Mouse (Mus musculus) activated CD4-positive, CD25-positive, alpha-beta regulatory T cell, adult 4 months (primary cell): ENCODE measurements around the gene Mslnl. TPM values are rescaled to one million over a fixed set of nuclear protein-coding genes. Genes with fewer than 3 reads are reported as not detected.
A peak's percentile ranks its signal among the peaks of the same experiment; 100 is the strongest.
"Not testable (repeated sequence)": the region's sequence is repeated elsewhere in the genome, so short reads cannot be mapped to it uniquely, and the experiment has no call there.

Experiments used
- ATAC-seq: one replicate; pipeline ENCODE4 v1.8.0; 2017
- polyA plus RNA-seq, 2 experiments: library from polyadenylated mRNA; unstranded; fragments of 100-300 nt; shearing (Covaris generic); gene quantifications; one replicate each; pipeline ENCODE4 v1.2.1; 2017

Mslnl gene
- polyA plus RNA-seq, result under 1 TPM in 1 of 2 experiments, not detected in 1; 0.18 TPM

DNA sequence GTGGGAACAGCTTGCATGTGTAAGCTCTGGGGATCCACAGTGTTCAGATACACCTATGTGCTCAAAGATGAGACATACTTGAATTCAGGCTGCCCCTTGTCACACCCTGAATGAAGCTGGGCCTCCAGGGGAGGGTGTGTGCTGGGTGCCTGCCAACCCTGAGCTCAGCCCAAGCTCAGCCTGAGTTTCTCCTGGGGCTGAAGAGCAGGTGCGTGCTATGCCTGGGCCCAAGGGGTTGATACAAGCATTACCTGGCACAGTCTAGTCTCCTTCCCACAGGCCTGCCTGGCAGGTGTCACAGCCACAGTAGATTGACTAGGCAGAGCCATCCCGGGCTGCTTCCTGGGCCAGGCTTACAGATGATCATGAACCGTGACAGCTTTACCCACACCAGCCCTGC, at the start of gene Mslnl:
Gene Mslnl (plus strand): TSS at position 298 of the 400 bp plus-strand sequence.
- ATAC-seq, result no peak

DNA sequence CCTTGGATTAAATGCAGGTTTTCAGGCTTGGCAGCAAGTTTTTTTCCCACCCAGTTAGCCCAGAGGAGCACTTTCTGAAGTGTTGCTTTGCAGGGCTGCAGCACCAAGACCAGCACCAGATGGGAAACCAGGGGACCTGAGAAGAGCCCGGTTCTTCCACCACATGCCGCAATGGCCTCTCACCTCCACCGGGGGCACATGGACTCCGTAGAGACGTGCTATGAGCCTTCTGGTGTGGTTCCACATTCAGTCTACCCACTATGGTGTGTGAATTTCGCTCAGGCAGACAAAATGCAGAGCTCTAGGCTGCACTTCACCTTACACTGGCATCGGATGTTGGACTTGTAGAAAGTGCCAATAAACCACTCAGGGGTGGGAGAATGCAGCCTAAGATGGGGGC, 49.5 kb upstream of the Mslnl start:
- no peak for ATAC-seq

DNA sequence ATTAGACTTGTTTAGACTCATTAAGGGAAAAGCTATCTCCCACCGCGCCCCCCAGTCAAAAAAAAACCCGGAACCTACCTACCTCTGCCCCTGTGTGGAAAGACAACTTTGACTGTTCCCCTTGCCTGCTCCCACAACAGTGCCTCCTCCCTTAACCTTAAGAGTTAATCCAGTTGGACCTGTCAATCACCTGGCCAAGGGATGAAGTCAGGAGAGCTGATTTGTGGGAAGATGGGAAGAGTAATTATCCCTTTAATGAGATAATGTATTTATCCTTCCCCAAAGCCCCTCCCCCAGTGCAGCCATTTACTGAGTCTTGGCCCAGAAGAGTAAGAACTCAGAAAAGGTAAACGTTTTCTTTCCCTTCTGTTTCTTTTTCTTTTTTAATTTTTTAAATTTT, 46.9 kb upstream of the Mslnl start:
- ATAC-seq, result no peak

DNA sequence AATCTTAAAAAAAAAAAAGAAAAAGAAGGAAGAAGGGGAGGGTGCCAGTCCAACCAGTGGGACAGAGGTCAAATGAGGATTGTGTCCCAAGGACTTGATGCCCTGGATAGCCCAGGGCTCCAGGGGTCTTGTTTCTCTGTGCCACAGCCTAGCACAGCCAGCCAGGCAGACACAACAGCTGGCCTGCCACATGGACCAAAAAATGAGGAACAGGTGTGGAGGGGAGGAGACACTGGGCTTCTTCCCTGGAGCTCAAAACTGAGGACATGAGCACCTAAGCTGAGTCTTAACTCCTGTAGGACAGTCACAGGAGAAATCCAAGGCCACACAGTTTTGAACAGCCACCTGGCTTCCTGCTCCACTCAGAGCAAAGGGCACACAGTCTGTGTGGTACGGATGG, 39.6 kb upstream of the Mslnl start:
- no peak for ATAC-seq

DNA sequence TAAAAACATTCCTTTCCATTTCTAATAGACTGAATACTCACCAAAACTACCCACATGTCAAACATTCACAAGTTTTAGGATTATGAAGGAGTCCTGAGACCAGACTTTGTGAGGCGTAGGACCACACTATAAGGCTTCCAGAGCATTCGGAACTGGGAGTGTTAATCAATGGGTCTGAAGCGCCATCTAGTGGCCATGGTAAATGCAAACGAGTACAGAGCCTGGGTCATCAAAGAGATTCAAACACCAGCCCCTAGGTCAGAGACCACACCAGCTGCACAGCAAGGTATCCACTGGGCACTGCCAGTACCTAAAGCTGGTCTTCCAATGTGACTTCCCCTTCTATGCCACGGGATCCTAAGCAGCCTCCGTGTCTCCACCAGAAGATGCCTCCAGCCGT, 37.4 kb upstream of the Mslnl start:
- ATAC-seq, result no peak

DNA sequence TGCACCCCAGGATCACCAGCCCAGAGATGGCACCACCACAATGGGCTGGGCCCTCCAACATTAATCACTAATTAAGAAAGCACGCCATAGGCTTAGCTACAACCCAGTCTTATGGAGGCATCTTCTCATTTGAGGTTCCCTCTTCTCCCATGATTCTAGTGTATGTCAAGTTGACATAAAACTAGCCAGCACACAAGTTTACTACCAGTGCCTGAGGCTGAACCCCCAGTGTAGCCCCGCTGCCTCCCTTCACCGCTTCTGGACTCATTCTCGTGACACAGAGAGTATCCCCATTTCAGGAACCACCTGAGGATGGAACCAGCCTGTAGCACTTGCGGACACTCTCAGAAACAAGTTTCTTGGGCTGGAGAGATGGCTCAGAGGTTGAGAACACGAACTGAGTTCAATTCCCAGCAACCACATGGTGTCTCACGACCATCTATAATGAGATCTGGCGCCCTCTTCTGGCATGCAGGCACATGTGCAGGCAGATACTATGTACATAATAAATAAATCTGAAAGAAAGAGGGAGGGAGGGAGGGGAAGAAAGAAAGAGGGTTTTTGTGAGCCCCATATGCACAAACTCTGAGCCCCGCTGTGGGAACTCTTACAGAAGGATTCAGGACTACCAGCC, 34.9 kb upstream of the Mslnl start:
- ATAC-seq, result no peak

DNA sequence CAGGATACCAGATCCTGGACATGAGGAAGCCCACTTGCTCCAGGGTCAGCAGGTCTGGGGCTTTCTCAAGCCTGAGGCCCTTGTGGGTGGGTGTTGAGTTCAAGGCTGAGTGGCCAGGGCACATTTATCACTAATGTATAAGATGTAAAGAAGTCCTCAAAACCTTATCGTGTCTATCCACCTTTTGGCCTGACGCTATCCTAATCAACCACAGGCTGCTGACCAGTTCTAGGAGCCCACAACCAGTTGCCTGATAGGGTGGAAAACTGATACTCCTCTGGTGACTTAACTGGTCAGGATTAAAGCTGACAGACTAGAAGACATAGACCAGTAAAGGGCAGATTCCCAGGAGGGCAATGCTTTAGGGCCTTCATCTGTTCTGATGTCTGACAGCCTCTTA, 25.8 kb upstream of the Mslnl start:
- ATAC-seq, result no peak

DNA sequence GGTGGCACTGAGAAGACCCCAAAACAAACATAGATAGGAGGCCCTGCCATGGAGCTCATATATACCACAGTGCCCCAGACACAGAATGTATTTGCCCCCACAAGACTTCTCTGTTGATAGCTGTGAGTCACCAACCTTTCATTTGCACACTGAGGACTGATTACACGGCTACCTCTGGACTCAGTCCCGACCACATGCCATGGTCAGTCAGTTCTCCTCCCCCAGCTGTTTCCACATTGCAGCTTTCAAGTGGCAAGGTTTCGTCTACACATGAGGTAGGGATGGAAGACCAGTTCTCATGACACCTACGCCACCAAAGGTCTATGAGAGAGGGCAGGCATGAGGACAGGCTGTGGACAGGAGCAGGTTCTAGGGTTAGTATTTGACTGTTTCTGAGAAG, 24.7 kb upstream of the Mslnl start:
- no peak for ATAC-seq

DNA sequence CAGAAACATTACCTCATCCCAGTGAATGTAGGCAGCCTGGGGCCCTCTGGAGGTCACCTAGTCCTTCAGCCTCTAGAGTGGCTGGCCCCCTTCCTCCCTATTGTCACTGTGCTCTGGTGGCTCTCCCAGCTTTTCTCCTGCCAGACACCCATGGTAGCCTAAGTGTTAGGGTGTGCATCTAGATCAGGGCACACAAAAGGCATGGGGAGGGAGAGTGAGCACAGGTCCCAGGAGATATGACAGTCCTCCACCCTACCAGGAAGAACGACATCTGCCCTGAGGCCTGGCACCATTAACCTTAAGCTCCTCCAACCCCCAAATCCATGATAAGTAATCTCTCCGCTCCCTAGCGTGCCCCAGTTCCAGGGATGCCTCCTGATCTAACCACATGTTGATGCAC, 20.2 kb upstream of the Mslnl start:
- no peak for ATAC-seq

DNA sequence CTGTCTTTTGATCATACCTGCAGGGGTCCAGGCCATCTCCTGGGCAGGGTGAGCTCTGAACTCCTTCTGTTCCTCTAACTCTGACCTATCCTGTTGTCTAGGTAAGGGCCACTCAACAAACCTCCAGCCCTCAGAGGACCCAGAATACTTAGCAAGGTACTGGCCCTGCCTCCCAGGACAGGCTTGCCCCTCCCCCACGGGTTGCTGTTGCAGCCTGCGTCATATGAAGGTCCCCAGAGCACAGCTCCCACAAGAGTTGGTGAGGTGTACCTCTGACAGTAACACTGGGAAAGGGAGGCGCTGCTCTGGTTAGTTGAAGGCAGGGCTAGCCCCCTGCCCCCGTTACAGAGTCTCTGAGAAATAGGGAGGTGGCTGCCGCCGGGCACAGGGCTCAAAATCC, 19.7 kb upstream of the Mslnl start:
- ATAC-seq, result no peak

DNA sequence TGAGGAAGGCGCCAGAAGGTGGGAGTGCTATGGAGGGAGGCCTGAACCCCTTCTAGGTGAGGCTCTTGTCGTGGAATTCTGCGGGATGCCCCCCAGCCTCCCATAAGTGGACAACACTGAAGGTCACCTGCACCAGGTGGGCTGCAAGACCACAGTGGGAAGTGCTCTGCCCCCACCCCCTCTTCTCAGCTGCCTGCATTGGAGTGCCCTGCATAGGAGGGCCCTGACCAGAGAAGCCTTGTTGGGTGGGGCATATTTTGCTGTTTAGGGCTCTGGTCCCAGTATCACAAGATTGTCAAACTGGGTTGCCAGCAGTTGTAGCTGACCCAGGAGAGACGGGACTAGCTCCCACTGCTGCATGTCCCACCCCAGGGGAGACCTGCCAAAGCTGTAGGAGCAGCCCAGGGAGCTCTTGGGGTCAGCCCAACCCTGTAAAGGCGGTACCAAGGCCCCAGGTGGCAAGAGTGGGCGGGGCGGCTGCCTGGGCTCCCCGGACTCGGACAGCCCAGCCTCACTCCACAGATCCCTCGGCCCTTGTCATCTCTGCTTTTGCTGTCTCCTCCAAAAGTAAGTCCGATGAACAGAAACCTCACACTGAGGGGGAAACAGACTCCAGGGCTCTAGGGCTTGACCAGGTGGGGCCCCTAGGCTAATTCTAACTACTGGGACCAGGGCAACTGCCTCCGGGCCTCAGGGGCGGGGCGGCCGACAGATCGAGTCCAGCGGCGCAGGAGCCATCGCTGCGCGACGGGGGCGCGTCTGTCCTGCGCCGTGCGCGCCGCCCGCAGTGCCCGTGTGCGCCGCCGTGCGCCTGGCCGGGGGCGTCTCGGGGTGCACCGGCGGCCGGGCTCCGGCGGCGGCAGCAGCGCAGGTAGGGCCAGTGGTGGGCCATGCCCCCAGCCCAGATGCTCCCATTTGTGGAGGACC, 18.9 kb upstream of the Mslnl start, which contains the start of gene Gng13:
Gene Gng13 (plus strand): TSS at position 461 of the 927 bp plus-strand sequence.
- no peak for ATAC-seq

DNA sequence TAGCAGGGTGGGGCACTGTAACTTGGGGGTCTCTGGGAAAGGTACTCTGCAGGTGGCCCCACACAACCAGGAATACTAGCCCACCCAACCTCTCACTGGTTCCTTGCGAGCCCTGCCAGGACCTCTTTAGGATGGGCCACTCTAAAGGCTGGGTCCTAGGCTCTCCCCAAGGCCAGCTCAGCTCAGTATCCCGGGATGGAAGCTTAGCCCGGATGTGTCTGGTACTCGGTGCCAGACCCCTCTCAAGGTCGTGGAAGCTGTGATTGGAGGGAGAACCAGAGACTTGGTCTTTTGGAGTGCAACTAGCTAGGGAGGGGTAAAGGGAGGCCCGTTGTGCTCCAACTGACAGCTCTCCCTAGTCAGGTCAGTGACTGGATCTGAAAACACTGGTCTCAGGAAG, 18.2 kb upstream of the Mslnl start:
- no peak for ATAC-seq

DNA sequence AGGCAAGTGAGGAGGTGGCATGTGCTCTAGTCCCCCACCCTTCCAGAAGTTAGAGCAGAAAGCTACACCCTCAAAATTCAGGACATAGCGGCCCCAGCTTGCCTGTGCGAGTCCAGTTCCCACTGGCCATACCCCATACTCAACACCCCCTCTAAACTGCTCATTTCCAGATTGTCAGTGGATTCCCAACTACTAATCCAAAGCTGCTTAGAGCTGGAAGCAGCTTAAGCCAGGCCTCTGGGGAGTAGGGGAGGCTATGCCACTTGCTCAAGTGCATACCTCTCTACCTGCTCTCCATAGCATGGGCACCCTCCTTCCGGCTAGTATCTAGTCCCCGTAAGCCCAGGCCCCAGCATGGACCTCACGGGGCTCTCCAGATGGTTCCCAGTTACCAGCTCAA, 14.4 kb upstream of the Mslnl start:
- ATAC-seq, result no peak

DNA sequence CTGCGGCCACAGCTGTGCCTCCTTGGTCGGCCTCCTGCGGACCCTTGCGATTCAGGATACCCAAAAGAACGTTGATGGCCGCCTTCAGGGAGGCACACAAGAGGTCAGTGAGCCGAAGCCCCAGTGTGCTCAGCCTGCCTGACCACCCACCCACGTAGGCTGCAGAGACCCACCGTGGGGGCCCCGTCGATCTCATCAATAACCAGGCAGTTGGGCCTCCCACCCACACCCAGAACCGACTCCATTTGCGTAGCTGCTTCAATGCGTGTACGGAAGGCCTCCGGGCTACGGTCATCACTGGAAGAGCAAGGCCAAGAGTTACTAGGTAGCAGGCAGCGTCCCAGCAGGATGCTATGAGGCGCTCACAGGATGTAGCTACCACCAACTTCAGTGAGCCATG, 12.4 kb upstream of the Mslnl start:
- ATAC-seq, result no peak

DNA sequence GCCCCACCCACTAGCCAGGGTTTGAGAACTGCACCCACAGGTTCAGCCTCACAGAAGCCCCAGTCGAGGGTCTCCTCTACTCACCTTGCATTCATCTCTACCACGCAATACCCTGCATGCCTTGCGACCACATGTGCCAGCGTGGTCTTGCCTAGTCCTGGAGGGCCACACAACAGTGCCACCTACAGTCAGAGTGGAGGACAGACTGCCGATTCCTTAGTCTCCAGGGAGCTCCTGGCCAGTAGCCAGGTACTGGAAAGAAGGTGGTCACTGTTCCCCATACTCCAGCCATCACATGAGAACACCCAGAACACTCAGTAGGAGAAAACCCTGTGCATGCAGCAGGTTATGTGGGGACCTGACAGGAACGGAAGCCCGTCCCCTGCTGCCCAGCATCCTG, 11.9 kb upstream of the Mslnl start:
- no peak for ATAC-seq

DNA sequence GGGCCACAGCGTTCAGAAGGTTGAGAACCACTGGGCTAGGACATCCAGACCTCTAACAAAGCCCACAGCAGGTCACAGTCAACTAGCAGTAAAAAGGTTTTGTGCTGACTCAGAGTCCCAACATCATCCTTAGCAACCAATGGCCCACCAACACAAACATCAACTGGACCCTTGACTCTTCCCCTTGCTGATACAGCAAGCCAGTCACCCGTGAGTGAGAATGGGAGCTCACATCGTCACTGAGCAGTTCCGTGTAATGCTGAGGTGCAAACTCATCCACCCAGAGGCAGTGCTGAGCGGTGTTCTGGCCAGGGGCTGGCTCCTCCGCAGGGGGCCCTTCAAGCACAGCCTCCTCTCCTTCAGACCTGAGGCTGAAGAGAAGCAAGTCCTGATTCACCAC, 10.6 kb upstream of the Mslnl start:
- ATAC-seq, result no peak

DNA sequence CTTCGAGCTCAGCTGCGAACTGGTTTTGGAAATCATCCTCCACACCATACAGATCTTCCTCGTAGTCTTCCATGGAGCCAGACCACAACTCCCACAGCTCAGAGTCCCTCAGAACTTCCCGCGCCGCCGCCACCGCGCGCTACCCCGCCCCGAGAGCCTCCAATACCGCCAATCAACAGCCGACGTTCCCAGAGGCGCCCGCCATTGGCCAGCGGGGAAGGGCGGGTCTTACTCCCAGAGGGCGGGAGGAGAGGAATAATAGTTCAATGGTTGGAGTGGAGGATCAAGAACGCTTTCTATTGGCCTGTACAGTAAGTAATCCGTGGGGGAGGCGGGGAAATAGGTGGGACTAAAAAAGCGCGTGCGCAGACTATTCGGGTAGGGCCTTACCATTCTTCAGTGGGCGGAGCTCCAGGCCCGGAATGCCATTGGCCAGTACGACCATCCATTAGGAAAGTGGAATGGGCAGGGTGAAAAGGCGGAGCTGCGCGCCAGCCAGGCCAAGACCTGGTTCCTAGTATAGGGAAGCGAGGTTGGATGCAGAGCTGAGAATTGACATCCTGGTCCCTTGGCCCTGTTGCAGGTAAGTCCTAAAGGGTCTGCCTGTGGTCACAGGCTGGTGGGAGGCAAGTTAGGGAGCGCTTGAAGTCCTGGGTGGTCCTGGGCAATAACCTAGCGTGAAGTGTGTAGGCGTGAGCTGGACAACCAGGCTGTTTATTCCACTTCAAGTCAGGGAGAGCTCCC, 8.4 kb upstream of the Mslnl start, which contains the start of the genes Chtf18 and Rpusd1:
Gene Chtf18 (minus strand): TSS at position 155 of the 744 bp plus-strand sequence.
Gene Rpusd1 (plus strand): TSS at position 406 of the 744 bp plus-strand sequence.
- peak; percentile 98 for ATAC-seq

DNA sequence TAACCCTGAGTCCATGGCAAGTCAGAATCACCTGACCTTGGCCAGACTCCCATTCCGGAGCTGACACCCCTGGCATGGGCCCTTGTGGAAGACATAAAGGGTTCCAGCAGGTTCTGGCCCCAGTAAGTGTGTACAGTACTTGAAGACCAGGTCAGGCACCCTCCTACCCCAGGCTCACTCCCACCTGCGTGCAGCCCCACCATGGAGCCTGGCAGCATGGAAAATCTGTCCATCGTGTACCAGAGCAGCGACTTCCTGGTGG, 7.9 kb upstream of the Mslnl start:
- no peak for ATAC-seq

DNA sequence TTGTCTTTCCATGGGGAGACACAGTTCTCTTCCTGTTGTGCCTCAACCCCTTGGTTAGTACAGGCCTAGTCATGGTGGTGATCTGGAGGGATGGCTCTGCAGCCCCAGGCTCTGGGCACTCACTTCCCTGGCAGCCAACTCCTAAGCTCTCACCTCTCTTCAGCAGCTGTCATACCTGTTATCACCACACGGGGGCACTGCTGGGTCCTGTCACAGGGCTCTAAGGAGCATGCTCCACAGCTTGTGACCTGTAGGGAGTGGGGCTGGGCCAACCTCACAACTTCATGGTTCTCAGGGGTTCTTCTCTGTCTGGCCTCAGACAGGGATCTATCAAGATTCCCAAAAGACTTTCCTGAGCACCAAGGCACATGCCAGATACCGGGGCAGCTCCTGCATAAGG, 3.8 kb upstream of the Mslnl start:
- no peak for ATAC-seq

DNA sequence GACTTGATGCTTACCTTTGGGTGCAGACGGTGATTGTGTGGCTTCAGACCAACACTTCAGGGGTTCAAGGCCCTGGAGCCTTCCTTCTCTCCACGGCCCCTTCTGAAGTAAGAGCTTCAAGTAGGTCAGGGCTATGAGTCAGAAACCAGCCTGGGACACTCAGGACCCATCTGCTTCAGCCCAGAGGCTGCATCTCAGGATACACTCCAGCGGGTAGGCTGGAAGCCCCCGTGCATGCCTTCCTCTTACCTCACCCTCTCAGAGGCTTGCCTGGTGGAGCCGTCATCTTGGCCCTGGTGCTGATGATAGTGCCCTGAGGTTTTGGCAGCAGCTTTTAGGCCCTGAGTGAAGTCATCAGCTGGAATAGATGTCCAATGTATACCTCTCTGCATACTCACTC, 596 bp upstream of the Mslnl start:
- no peak for ATAC-seq

DNA sequence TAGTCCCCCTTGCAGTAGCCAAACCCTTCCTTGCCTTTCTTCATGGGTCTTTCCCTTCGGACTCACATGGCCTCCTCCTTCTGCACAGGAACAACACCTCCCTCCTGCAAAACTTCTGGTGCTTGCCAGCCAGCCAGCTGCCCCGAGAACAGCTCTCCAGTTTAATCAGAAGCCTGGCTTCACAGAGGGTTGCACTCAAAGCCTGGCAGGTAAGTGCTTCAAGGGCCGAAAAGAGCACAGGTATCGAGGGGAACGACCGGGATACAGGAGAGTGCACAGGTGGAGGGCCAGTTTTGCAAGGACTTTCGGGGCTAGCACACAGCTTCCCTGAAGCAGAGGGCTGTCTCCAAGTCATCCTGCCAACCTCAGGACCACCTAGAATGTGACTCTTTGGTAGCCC, 3.0 kb downstream of the Mslnl start:
- no peak for ATAC-seq

DNA sequence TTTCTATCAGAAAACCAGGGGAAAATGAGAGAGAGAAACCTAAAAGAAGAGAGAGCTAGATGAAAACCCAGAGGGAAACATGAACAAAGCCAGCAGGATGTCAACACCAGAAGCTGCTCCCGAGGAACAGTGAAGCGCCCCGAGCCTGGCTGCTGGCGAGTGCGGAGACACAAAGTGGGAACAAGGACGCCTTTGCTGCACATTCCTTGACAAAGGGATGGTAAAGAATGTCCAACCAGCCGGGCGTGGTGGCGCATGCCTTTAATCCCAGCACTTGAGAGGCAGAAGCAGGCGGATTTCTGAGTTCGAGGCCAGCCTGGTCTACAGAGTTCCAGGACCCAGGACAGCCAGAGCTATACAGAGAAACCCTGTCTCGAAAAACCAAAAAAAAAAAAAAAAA, 5.6 kb downstream of the Mslnl start:
- not testable (repeated sequence) for ATAC-seq

DNA sequence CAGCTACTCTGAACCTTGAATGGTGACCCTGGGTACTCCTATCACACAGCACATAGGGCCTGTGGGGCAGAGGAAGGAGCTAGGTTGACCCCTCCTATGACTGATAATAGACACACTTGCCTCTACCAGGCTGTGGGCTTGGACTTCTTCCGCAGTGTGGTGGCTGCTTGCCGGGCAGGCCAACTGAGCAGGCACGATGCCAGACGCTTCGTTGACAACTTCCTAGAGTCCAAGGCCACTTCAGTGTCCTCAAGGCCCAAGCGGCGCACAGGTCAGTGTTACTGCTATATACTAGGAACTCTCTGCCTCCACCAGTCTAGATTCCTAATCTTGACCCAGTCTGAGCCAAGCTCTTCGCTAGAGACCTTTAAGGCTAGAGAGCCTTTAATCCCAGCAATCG, 8.0 kb downstream of the Mslnl start:
- no peak for ATAC-seq

DNA sequence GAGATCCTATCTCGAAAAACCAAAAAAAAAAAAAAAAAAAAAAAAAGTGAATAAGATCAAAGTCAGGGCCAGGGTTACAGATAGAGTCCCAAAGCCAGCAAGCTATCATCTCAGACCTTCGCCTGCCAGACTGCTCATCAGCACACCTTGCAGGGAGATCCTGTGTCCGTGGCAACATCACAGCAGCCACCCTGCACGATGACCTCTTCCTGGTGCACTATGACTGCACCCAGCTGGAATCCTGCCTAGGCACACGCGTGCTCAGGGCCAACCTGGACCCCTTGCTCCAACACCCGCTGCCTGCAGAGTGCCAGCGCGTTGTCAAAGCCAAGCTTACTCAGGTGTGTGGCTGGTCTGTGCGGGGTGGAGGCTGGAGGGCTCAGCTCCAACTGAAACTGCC, 8.5 kb downstream of the Mslnl start:
- no peak for ATAC-seq
